Mouse (Mus musculus): ENCODE data around the gene Cpsf6. TPM values are rescaled to one million over a fixed set of nuclear protein-coding genes. Genes with fewer than 3 reads are reported as not detected.

Gene Cpsf6
- total and polyA plus RNA-seq, 2 experiments from 2014 or later: 88.9 to 155 TPM

DNA sequence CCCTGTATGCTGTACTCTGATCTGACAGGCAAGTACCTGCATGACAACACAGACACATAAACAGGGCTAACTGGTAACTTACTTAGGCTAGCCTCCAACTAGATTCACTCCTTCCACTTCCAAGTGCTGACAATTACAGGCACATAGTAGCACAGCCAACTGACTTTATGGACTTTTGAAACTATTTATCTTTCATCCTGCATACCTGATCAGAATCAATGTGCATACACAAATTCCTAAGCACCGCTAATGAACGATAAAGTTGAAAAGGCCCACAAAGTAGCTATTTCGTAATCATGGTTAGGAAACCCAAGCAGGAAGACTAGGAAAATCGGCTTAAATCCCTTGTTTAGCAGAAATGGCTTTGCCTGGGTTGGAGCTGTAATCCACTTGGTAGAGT is 36.8 kb downstream of the Cpsf6 start:
- Histone ChIP-seq H3K4me1 (ENCODE audit: insufficient read depth) (no peaks in the 10 kb centered on the region), H3K9ac (no peak overlapping the region), H3K36me3 (ENCODE audit: insufficient read depth) (no peaks in the 10 kb centered on the region), H3K4me3 (ENCODE audit: low read depth, low read length) (no peak overlapping the region), H3K9me3 (ENCODE audit: low read length) (no peaks in the 10 kb centered on the region), H3K27me3 (ENCODE audit: insufficient read depth, low read length) (no peaks in the 10 kb centered on the region), H3K27ac (ENCODE audit: low read depth, low read length) (no peak overlapping the region), H3K4me2 (ENCODE audit: low read depth) (no peak overlapping the region)
- WGBS: 89% methylated on average over 4 of the region's 4 CpGs
- no peak for TF ChIP-seq CTCF (IDR thresholded peaks at IDR 0.05; ENCODE audit: low read depth)
- ATAC-seq: no peak
- no peak for DNase-seq

DNA sequence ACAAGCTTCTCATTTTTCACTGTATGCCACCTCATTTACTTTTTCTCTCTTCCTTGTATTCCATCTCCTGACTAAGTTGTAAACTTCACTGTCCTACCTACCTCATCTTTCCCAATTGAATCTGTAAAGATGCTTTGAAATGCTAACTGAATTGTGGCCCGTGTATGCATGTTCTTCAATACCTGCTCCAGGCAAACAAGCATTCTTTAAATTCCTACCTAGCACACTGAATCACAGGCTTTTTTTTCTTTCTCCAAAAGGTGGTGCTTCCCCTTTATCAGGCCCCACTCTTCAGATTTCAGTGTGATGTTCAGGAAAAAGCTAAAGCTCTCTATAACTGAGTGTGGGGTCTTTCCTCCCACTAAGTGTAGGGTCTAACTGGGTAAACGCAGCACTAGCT is 37.4 kb downstream of the Cpsf6 start:
- WGBS: 69% methylated on average over 2 of the region's 2 CpGs
- no peak for ATAC-seq

DNA sequence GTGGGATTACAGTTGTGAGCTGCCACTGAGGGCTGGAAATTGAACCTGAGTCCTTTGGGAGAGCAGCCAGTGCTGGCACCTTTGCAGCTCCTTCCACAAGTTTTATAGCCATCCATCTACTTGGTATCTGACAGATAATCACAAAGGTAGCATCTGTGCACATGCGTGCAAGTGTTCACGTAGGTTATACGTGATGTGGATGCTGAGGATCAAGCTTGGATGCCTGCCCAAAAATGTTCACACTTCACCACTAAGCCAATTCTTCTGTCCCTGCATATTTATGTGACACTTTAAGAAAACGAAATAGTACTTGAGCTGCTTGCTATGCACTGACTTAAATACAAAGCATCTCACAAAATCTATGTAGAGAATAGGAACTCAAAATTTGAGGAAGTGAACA is 38.8 kb downstream of the Cpsf6 start:
- DNase-seq (peak; percentile 24), ATAC-seq (peak; percentile 25)
- H3K4me1 ChIP-seq (ENCODE audit: insufficient read depth): no peaks in the 10 kb centered on the region
- H3K9ac ChIP-seq: no peak overlapping the region
- no peak overlapping the region for H3K4me2 ChIP-seq (ENCODE audit: low read depth)
- H3K9me3 ChIP-seq (ENCODE audit: low read length): no peaks in the 10 kb centered on the region
- TF ChIP-seq CTCF (IDR thresholded peaks at IDR 0.05; ENCODE audit: low read depth): no peak
- H3K4me3 ChIP-seq (ENCODE audit: low read depth, low read length): no peak overlapping the region
- H3K27me3 ChIP-seq (ENCODE audit: insufficient read depth, low read length): no peaks in the 10 kb centered on the region
- 48% methylated on average over 4 of the region's 4 CpGs for WGBS
- no peaks in the 10 kb centered on the region for H3K36me3 ChIP-seq (ENCODE audit: insufficient read depth)
- no peak overlapping the region for H3K27ac ChIP-seq (ENCODE audit: low read depth, low read length)

More for the DNA sequence above, 37.4 kb downstream of the Cpsf6 start:
- Histone ChIP-seq H3K9me3 (ENCODE audit: low read length) (no peaks in the 10 kb centered on the region), H3K4me2 (ENCODE audit: low read depth) (no peak overlapping the region), H3K36me3 (ENCODE audit: insufficient read depth) (no peaks in the 10 kb centered on the region), H3K4me1 (ENCODE audit: insufficient read depth) (no peaks in the 10 kb centered on the region), H3K9ac (no peak overlapping the region), H3K27me3 (ENCODE audit: insufficient read depth, low read length) (no peaks in the 10 kb centered on the region), H3K4me3 (ENCODE audit: low read depth, low read length) (no peak overlapping the region), H3K27ac (ENCODE audit: low read depth, low read length) (no peak overlapping the region)
- no peak for DNase-seq
- no peak for TF ChIP-seq CTCF (IDR thresholded peaks at IDR 0.05; ENCODE audit: low read depth)

DNA sequence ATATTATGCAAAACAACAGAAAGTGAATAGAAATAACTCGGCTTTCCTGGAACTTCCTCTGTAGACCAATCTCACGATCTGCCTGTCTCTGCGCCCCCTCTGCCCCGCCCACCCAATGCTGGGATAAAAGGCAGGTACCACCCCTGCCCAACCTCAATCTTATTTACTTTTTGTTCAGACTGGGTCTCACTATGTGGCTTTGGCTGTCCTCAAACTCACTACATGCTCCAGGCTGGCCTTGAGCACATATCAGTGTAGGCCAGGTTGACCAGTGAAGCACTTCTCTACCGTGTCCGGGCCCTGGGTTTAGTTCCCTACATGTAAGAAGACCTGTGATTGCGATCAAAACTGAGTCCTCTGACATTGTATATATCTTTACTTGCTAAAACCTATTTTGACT is 40.6 kb downstream of the Cpsf6 start:
- no peak for TF ChIP-seq CTCF (IDR thresholded peaks at IDR 0.05; ENCODE audit: low read depth)
- ATAC-seq: no peak

DNA sequence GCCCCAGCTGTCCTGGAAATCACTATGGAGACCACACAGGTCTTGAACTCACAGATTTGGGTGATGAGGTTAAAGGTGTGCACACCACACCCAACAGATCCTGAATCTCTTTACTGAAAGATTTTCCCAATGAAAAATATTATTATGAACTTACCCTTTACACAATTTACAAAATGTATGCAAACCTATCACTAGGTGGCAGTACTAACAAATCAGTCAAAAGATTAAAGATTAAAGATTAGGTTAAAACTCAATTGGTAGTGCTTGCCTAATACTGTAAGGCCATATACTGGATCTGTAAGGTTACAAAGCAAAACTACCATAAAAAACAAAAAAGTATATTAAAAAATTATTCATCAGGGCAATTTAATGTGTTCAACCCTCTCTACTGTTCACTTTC is 41.9 kb downstream of the Cpsf6 start:
- DNase-seq (no peak), ATAC-seq (no peak)
- Histone ChIP-seq H3K4me3 (ENCODE audit: low read depth, low read length) (no peak overlapping the region), H3K27ac (ENCODE audit: low read depth, low read length) (no peak overlapping the region), H3K9ac (no peak overlapping the region), H3K9me3 (ENCODE audit: low read length) (no peaks in the 10 kb centered on the region), H3K4me1 (ENCODE audit: insufficient read depth) (no peaks in the 10 kb centered on the region), H3K36me3 (ENCODE audit: insufficient read depth) (no peaks in the 10 kb centered on the region), H3K4me2 (ENCODE audit: low read depth) (no peak overlapping the region), H3K27me3 (ENCODE audit: insufficient read depth, low read length) (no peaks in the 10 kb centered on the region)
- TF ChIP-seq CTCF (IDR thresholded peaks at IDR 0.05; ENCODE audit: low read depth): no peak; the same call in 1 of the 2 replicates

More for the DNA sequence above, 40.6 kb downstream of the Cpsf6 start:
- Histone ChIP-seq H3K4me2 (ENCODE audit: low read depth) (no peak overlapping the region), H3K4me1 (ENCODE audit: insufficient read depth) (no peaks in the 10 kb centered on the region), H3K9ac (no peak overlapping the region), H3K4me3 (ENCODE audit: low read depth, low read length) (no peak overlapping the region), H3K9me3 (ENCODE audit: low read length) (no peaks in the 10 kb centered on the region), H3K27me3 (ENCODE audit: insufficient read depth, low read length) (no peaks in the 10 kb centered on the region), H3K27ac (ENCODE audit: low read depth, low read length) (no peak overlapping the region), H3K36me3 (ENCODE audit: insufficient read depth) (no peaks in the 10 kb centered on the region)
- WGBS: 80% methylated on average over 7 of the region's 7 CpGs
- DNase-seq: no peak

DNA sequence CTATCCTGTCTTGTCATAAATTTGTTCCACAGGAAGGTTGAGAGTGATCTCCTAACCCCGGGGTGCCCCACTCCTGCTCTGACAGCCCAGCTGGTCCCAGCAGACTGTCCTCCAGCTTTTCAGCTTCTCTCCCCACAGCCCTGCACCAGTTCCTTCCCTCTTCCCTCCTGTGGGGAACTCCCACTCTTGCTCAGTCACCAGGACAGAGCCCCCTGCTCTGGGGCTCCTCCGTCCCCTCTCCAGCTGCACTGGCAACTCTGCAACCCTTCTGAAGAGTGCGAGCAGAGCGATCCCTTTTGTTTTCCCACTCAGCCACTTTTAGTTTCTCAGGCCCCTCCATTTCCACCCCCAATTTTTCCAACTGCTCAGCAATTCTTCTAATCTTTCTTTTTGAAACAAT is 44.2 kb downstream of the Cpsf6 start:
- H3K9ac ChIP-seq: no peak overlapping the region
- ATAC-seq: peak; percentile 47

DNA sequence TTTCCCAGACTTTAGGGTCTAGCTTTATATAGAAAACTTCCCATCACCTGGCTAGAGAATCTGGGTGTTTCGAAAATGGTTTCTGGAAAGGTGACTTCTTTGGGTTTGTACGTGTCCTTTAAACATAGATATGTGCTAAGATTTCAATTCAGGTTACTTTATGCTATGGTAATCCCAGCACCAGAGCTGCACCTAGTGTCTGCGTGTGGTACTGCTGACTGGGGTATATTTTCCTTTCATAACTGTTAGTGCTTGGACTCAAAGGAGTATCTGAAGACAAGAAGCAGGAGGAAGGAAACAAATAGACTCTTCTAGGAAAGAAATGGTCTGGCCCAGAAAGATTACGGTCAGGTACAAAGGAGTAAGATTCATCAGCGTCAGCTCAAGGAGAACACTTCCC is 49.3 kb downstream of the Cpsf6 start:
- H3K27me3 ChIP-seq (ENCODE audit: insufficient read depth, low read length): no peaks in the 10 kb centered on the region
- TF ChIP-seq CTCF (IDR thresholded peaks at IDR 0.05; ENCODE audit: low read depth): peak; percentile 55
- DNase-seq (no peak), ATAC-seq (no peak)
- H3K9ac ChIP-seq: no peak overlapping the region
- H3K4me1 ChIP-seq (ENCODE audit: insufficient read depth): no peaks in the 10 kb centered on the region
- H3K36me3 ChIP-seq (ENCODE audit: insufficient read depth): no peaks in the 10 kb centered on the region
- H3K27ac ChIP-seq (ENCODE audit: low read depth, low read length): no peak overlapping the region
- H3K4me3 ChIP-seq (ENCODE audit: low read depth, low read length): no peak overlapping the region
- 76% methylated on average over 5 of the region's 5 CpGs for WGBS
- H3K9me3 ChIP-seq (ENCODE audit: low read length): no peaks in the 10 kb centered on the region
- no peak overlapping the region for H3K4me2 ChIP-seq (ENCODE audit: low read depth)

More for the DNA sequence above, 44.2 kb downstream of the Cpsf6 start:
- no peak for TF ChIP-seq CTCF (IDR thresholded peaks at IDR 0.05; ENCODE audit: low read depth)
- no peak for DNase-seq
- no peak overlapping the region for H3K4me3 ChIP-seq (ENCODE audit: low read depth, low read length)
- WGBS: 24% methylated on average over 4 of the region's 4 CpGs
- H3K4me1 ChIP-seq (ENCODE audit: insufficient read depth): no peaks in the 10 kb centered on the region
- H3K9me3 ChIP-seq (ENCODE audit: low read length): no peaks in the 10 kb centered on the region
- no peak overlapping the region for H3K4me2 ChIP-seq (ENCODE audit: low read depth)
- no peak overlapping the region for H3K27ac ChIP-seq (ENCODE audit: low read depth, low read length)
- H3K27me3 ChIP-seq (ENCODE audit: insufficient read depth, low read length): no peaks in the 10 kb centered on the region
- H3K36me3 ChIP-seq (ENCODE audit: insufficient read depth): no peaks in the 10 kb centered on the region

DNA sequence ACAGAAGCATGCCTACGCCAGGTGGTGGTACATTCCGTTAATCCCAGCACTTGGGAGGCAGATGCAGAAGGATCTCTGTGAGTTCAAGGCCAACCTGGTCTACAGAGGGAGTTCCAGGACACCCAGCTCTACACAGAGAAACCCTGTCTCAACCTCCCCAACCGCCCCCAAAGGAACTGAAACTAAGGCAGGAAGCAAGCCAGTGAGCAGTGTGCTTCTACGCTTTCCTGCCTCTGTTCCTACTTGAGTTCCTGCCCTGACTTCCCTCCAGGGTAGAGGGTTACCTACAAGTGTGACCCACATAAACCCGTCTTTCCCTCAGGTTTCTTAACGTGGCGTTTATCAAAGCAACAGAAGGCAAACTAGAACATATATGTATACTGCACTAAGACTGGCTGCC is 56.0 kb downstream of the Cpsf6 start:
- no peak for DNase-seq
- H3K27ac ChIP-seq (ENCODE audit: low read depth, low read length): no peak overlapping the region
- no peak overlapping the region for H3K9ac ChIP-seq
- no peaks in the 10 kb centered on the region for H3K9me3 ChIP-seq (ENCODE audit: low read length)
- no peaks in the 10 kb centered on the region for H3K27me3 ChIP-seq (ENCODE audit: insufficient read depth, low read length)
- no peak overlapping the region for H3K4me2 ChIP-seq (ENCODE audit: low read depth)
- no peaks in the 10 kb centered on the region for H3K4me1 ChIP-seq (ENCODE audit: insufficient read depth)
- no peak for ATAC-seq
- H3K36me3 ChIP-seq (ENCODE audit: insufficient read depth): no peaks in the 10 kb centered on the region
- no peak for TF ChIP-seq CTCF (IDR thresholded peaks at IDR 0.05; ENCODE audit: low read depth)
- H3K4me3 ChIP-seq (ENCODE audit: low read depth, low read length): no peak overlapping the region
- 95% methylated on average over 7 of the region's 7 CpGs for WGBS

Data from forebrain, postnatal 0 days (tissue).